Mouse (Mus musculus): Measurements from ENCODE around the gene Ttn. TPM values are rescaled to one million over a fixed set of nuclear protein-coding genes. Genes with fewer than 3 reads are reported as not detected.

The Ttn gene
- polyA plus RNA-seq, 1 experiment from 2014 or later = 4.1 TPM

GRCm38 (mm10) chr2:76675949-76676348 is 306.4 kb downstream of the Ttn start:
- no peaks in the 10 kb centered on the region for H3K27me3 ChIP-seq (ENCODE audit: insufficient read depth, low read length)
- no peaks in the 10 kb centered on the region for H3K9me3 ChIP-seq (ENCODE audit: low read length)
- H3K9ac ChIP-seq (replicated peaks; ENCODE audit: low read length) = peak overlapping the region; percentile 91
- peak overlapping the region; percentile 89 for H3K4me3 ChIP-seq (ENCODE audit: low read length)
- H3K4me2 ChIP-seq (replicated peaks; ENCODE audit: low read depth, low read length) = peak overlapping the region; percentile 76
- no peak for ATAC-seq (ENCODE audit: low FRiP score, low TSS enrichment)
- peaks cover 27% of the 10 kb centered on the region for H3K4me1 ChIP-seq (ENCODE audit: insufficient read depth, low read length)
- H3K36me3 ChIP-seq (ENCODE audit: insufficient read depth, low read length) = peaks cover 7% of the 10 kb centered on the region; the same call in 1 of the 2 replicates
- H3K27ac ChIP-seq (ENCODE audit: low read length) = peak overlapping the region; percentile 89
- WGBS = 6% methylated on average over 4 of the region's 4 CpGs

GRCm38 (mm10) chr2:76675451-76675850 is 306.9 kb downstream of the Ttn start:
- Histone ChIP-seq H3K27me3 (ENCODE audit: insufficient read depth, low read length) (no peaks in the 10 kb centered on the region), H3K27ac (ENCODE audit: low read length) (peak overlapping the region; percentile 89), H3K4me2 (replicated peaks; ENCODE audit: low read depth, low read length) (peak overlapping the region; percentile 76), H3K9ac (replicated peaks; ENCODE audit: low read length) (peak overlapping the region; percentile 91), H3K4me1 (ENCODE audit: insufficient read depth, low read length) (peaks cover 27% of the 10 kb centered on the region), H3K36me3 (ENCODE audit: insufficient read depth, low read length) (peaks cover 5% of the 10 kb centered on the region; the same call in 1 of the 2 replicates), H3K4me3 (ENCODE audit: low read length) (peak overlapping the region; percentile 89), H3K9me3 (ENCODE audit: low read length) (no peaks in the 10 kb centered on the region)
- ATAC-seq (ENCODE audit: low FRiP score, low TSS enrichment) = peak; percentile 46
- WGBS = under 1% methylated on average over 35 of the region's 44 CpGs

GRCm38 (mm10) chr2:76674725-76675427 is 307.5 kb downstream of the Ttn start, which contains the start of gene Plekha3:
Gene Plekha3, plus strand, starts transcription at chr2:76675281.
- Histone ChIP-seq H3K27ac (ENCODE audit: low read length) (peak within 1 kb of the TSS; percentile 89), H3K4me3 (ENCODE audit: low read length) (peak within 1 kb of the TSS; percentile 89), H3K4me2 (replicated peaks; ENCODE audit: low read depth, low read length) (peak within 1 kb of the TSS; percentile 76), H3K4me1 (ENCODE audit: insufficient read depth, low read length) (peaks cover 27% of the 10 kb centered on the region), H3K9me3 (ENCODE audit: low read length) (no peaks in the 10 kb centered on the region), H3K9ac (replicated peaks; ENCODE audit: low read length) (peak within 1 kb of the TSS; percentile 91), H3K36me3 (ENCODE audit: insufficient read depth, low read length) (peaks cover 5% of the 10 kb centered on the region; the same call in 1 of the 2 replicates), H3K27me3 (ENCODE audit: insufficient read depth, low read length) (no peaks in the 10 kb centered on the region)
- 5% methylated on average over 41 of the region's 52 CpGs for WGBS
- peak; percentile 78 for ATAC-seq (ENCODE audit: low FRiP score, low TSS enrichment)

- Histone ChIP-seq H3K4me2 (replicated peaks; ENCODE audit: low read depth, low read length) (peak overlapping the region; percentile 66), H3K27me3 (ENCODE audit: insufficient read depth, low read length) (no peaks in the 10 kb centered on the region), H3K9me3 (ENCODE audit: low read length) (no peaks in the 10 kb centered on the region), H3K4me3 (ENCODE audit: low read length) (peak overlapping the region; percentile 54), H3K9ac (replicated peaks; ENCODE audit: low read length) (no peak overlapping the region), H3K4me1 (ENCODE audit: insufficient read depth, low read length) (peaks cover 27% of the 10 kb centered on the region), H3K36me3 (ENCODE audit: insufficient read depth, low read length) (0 out of 2 replicates have a peak, but pooled peaks cover 1% of the 10 kb centered on the region), H3K27ac (ENCODE audit: low read length) (peak overlapping the region; percentile 88)
- ATAC-seq (ENCODE audit: low FRiP score, low TSS enrichment) = no peak
- WGBS = 39% methylated on average over 7 of the region's 7 CpGs
These were observed 308.8 kb downstream of the Ttn start for GRCm38 (mm10) chr2:76673472-76674081.

GRCm38 (mm10) chr2:76672966-76673392 is 309.4 kb downstream of the Ttn start, which contains the start of gene Fkbp7:
Gene Fkbp7, minus strand, starts transcription at chr2:76673116.
- H3K27me3 ChIP-seq (ENCODE audit: insufficient read depth, low read length) = no peaks in the 10 kb centered on the region
- peak within 1 kb of the TSS; percentile 66 for H3K4me2 ChIP-seq (replicated peaks; ENCODE audit: low read depth, low read length)
- peak; percentile 92 for ATAC-seq (ENCODE audit: low FRiP score, low TSS enrichment)
- H3K27ac ChIP-seq (ENCODE audit: low read length) = peak within 1 kb of the TSS; percentile 88
- H3K4me1 ChIP-seq (ENCODE audit: insufficient read depth, low read length) = peaks cover 27% of the 10 kb centered on the region
- H3K9me3 ChIP-seq (ENCODE audit: low read length) = no peaks in the 10 kb centered on the region
- under 1% methylated on average over 17 of the region's 17 CpGs for WGBS
- H3K9ac ChIP-seq (replicated peaks; ENCODE audit: low read length) = peak within 1 kb of the TSS; percentile 77
- no peaks in the 10 kb centered on the region for H3K36me3 ChIP-seq (ENCODE audit: insufficient read depth, low read length)
- H3K4me3 ChIP-seq (ENCODE audit: low read length) = peak within 1 kb of the TSS; percentile 54

GRCm38 (mm10) chr2:76672134-76672745 is 310.1 kb downstream of the Ttn start:
- peaks cover 24% of the 10 kb centered on the region for H3K4me1 ChIP-seq (ENCODE audit: insufficient read depth, low read length)
- no peak for ATAC-seq (ENCODE audit: low FRiP score, low TSS enrichment)
- H3K9ac ChIP-seq (replicated peaks; ENCODE audit: low read length) = peak overlapping the region; percentile 77
- H3K9me3 ChIP-seq (ENCODE audit: low read length) = no peaks in the 10 kb centered on the region
- H3K27ac ChIP-seq (ENCODE audit: low read length) = peak overlapping the region; percentile 88
- no peaks in the 10 kb centered on the region for H3K27me3 ChIP-seq (ENCODE audit: insufficient read depth, low read length)
- H3K4me3 ChIP-seq (ENCODE audit: low read length) = peak overlapping the region; percentile 54
- 19% methylated on average over 9 of the region's 9 CpGs for WGBS
- H3K4me2 ChIP-seq (replicated peaks; ENCODE audit: low read depth, low read length) = peak overlapping the region; percentile 66
- H3K36me3 ChIP-seq (ENCODE audit: insufficient read depth, low read length) = no peaks in the 10 kb centered on the region

- Histone ChIP-seq H3K27ac (ENCODE audit: low read length) (no peak overlapping the region; the same call in 1 of the 2 replicates), H3K4me1 (ENCODE audit: insufficient read depth, low read length) (peaks cover 19% of the 10 kb centered on the region), H3K9ac (replicated peaks; ENCODE audit: low read length) (peak overlapping the region; percentile 77), H3K9me3 (ENCODE audit: low read length) (no peaks in the 10 kb centered on the region), H3K36me3 (ENCODE audit: insufficient read depth, low read length) (no peaks in the 10 kb centered on the region), H3K4me3 (ENCODE audit: low read length) (peak overlapping the region; percentile 54), H3K4me2 (replicated peaks; ENCODE audit: low read depth, low read length) (peak overlapping the region; percentile 66), H3K27me3 (ENCODE audit: insufficient read depth, low read length) (no peaks in the 10 kb centered on the region)
- no peak for ATAC-seq (ENCODE audit: low FRiP score, low TSS enrichment)
- WGBS = 79% methylated on average over 6 of the region's 6 CpGs
These were observed 310.7 kb downstream of the Ttn start for GRCm38 (mm10) chr2:76671641-76672040.

- Histone ChIP-seq H3K9ac (replicated peaks; ENCODE audit: low read length) (no peak overlapping the region), H3K4me2 (replicated peaks; ENCODE audit: low read depth, low read length) (no peak overlapping the region), H3K36me3 (ENCODE audit: insufficient read depth, low read length) (peaks cover 21% of the 10 kb centered on the region), H3K4me1 (ENCODE audit: insufficient read depth, low read length) (peaks cover 7% of the 10 kb centered on the region; the same call in 1 of the 2 replicates), H3K4me3 (ENCODE audit: low read length) (no peak overlapping the region), H3K27me3 (ENCODE audit: insufficient read depth, low read length) (no peaks in the 10 kb centered on the region), H3K9me3 (ENCODE audit: low read length) (no peaks in the 10 kb centered on the region), H3K27ac (ENCODE audit: low read length) (no peak overlapping the region)
- no peak for ATAC-seq (ENCODE audit: low FRiP score, low TSS enrichment)
- WGBS = 79% methylated on average over 5 of the region's 5 CpGs
These were observed 315.1 kb downstream of the Ttn start for GRCm38 (mm10) chr2:76667200-76667599.

GRCm38 (mm10) chr2:76665531-76665930 is 316.8 kb downstream of the Ttn start:
- Histone ChIP-seq H3K27ac (ENCODE audit: low read length) (no peak overlapping the region), H3K4me3 (ENCODE audit: low read length) (no peak overlapping the region), H3K9ac (replicated peaks; ENCODE audit: low read length) (no peak overlapping the region), H3K4me1 (ENCODE audit: insufficient read depth, low read length) (no peaks in the 10 kb centered on the region), H3K36me3 (ENCODE audit: insufficient read depth, low read length) (peaks cover 27% of the 10 kb centered on the region), H3K4me2 (replicated peaks; ENCODE audit: low read depth, low read length) (no peak overlapping the region), H3K27me3 (ENCODE audit: insufficient read depth, low read length) (no peaks in the 10 kb centered on the region), H3K9me3 (ENCODE audit: low read length) (no peaks in the 10 kb centered on the region)
- no peak for ATAC-seq (ENCODE audit: low FRiP score, low TSS enrichment)
- WGBS = 94% methylated on average over 7 of the region's 7 CpGs
